Mouse (Mus musculus): ENCODE measurements around the gene Il12rb1. TPM values are rescaled to one million over a fixed set of nuclear protein-coding genes. Genes with fewer than 3 reads are reported as not detected.
A peak's percentile ranks its signal among the peaks of the same experiment; 100 is the strongest.

Il12rb1 gene
- total RNA-seq (2021) = 1 to 10 TPM in 1 of 2 experiments, under 1 TPM in 1; 0.86 to 1.1 TPM

GRCm38 (mm10) chr8:70808239-70808638 is at the start of gene Il12rb1:
Il12rb1 (plus strand) TSS chr8:70808449.
- intact Hi-C loops (cut with DNase I) = no loop called here
- DNase-seq (ENCODE audit: low spot score in 2 of 2) = no peak

- intact Hi-C loops (cut with DNase I) = loop anchor here (5.0 to 10.0 kb wide), 2 partner anchors 54 to 147 kb away; partner anchors contain the start of gene Iqcn
- peak in 1 of 2 experiments; percentile 26 for DNase-seq (ENCODE audit: low spot score in 2 of 2)
These were observed 49.4 kb upstream of the Il12rb1 start for GRCm38 (mm10) chr8:70758616-70759561.

- DNase-seq (ENCODE audit: low spot score in 2 of 2) = no peak
- intact Hi-C loops (cut with DNase I) = loop anchor here (5.0 kb wide), 1 partner anchor 37 kb away; no protein-coding TSS in a partner anchor
These were observed 47.9 kb upstream of the Il12rb1 start for GRCm38 (mm10) chr8:70760350-70760749.

- DNase-seq (ENCODE audit: low spot score in 2 of 2) = peak; percentile 97
- intact Hi-C loops (cut with DNase I) = loop anchor here (5.0 kb wide), 1 partner anchor 36 kb away; no protein-coding TSS in a partner anchor
These were observed 47.4 kb upstream of the Il12rb1 start, which contains the start of gene Mpv17l2 for GRCm38 (mm10) chr8:70760775-70761406. Mpv17l2 (minus strand) TSS chr8:70760946.

- intact Hi-C loops (cut with DNase I) = loop anchor here (5.0 kb wide), 1 partner anchor 35 kb away; no protein-coding TSS in a partner anchor
- DNase-seq (ENCODE audit: low spot score in 2 of 2) = no peak
These were observed 46.1 kb upstream of the Il12rb1 start for GRCm38 (mm10) chr8:70762118-70762517.

GRCm38 (mm10) chr8:70763354-70763753 is 44.9 kb upstream of the Il12rb1 start:
- DNase-seq (ENCODE audit: low spot score in 2 of 2) = no peak
- intact Hi-C loops (cut with DNase I) = loop anchor here (5.0 kb wide), 1 partner anchor 34 kb away; no protein-coding TSS in a partner anchor

DNA sequence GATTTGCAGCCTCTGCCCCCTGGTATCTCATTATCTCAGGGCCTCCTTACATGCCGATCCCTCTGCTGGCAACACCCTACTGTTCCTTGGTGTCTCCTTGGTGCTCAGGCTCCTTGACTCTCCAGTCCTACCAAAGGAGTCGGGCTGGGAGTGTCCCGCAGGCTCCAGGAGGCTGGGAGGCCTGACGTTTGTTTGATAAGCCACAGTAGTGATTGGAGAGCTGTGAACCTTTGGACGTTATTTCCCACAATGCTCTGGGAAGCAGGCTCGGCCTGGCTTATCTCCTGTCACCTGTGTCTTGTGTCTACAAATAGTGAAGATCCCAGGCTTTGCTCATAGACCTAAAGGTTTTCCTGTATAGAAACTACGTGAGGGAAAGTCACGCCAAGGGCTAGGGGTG is 44.2 kb upstream of the Il12rb1 start:
- intact Hi-C loops (cut with DNase I) = loop anchor here (5.0 kb wide), 1 partner anchor 33 kb away; no protein-coding TSS in a partner anchor
- no peak for DNase-seq (ENCODE audit: low spot score in 2 of 2)

GRCm38 (mm10) chr8:70764676-70765075 is 43.6 kb upstream of the Il12rb1 start:
- no peak for DNase-seq (ENCODE audit: low spot score in 2 of 2)
- intact Hi-C loops (cut with DNase I) = loop anchor here (5.0 kb wide), 2 partner anchors 33 to 78 kb away; no protein-coding TSS in a partner anchor

- DNase-seq (ENCODE audit: low spot score in 2 of 2) = no peak
- intact Hi-C loops (cut with DNase I) = loop anchor here (5.0 kb wide), 1 partner anchor 77 kb away; no protein-coding TSS in a partner anchor
These were observed 42.9 kb upstream of the Il12rb1 start for GRCm38 (mm10) chr8:70765329-70765728.

DNA sequence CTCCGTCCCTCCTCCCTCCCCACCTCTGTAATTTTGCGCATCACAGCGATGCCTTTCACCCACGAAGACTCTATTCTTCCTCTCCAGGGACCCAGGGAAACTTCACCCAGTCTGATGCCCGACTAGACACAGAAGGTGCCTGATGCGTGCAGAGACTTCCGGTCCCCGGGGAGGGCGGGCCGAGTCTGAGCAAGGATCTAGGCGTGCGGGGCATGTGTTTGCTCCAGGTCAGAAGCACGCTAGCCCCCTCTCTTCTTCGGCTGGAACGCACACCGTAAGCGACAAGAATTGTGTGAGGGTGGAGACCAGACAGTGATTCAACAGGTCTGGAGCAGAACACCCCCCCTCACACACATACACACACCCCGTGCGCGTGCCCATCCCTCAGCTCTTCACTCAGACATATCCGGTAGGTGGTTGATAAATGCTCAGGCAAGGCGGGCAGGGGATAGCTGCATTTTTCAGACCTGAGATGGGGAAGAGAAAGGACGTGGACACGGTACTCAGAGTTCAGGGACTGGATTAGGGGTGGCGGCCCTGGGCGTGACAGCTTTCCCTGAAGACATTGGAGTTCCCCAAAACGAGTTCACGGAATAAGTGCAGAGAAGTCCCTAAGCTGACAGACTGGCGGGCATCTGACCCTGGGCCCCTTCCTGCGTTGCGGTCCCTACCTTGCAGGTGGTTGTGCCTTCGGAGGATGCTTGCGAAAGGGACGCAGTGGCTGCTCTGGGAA is 42.2 kb upstream of the Il12rb1 start:
- no peak for DNase-seq (ENCODE audit: low spot score in 2 of 2)
- intact Hi-C loops (cut with DNase I) = loop anchor here (5.0 kb wide), 1 partner anchor 76 kb away; no protein-coding TSS in a partner anchor

- no peak for DNase-seq (ENCODE audit: low spot score in 2 of 2)
- intact Hi-C loops (cut with DNase I) = loop anchor here (5.0 kb wide), 1 partner anchor 75 kb away; no protein-coding TSS in a partner anchor
These were observed 41.4 kb upstream of the Il12rb1 start for GRCm38 (mm10) chr8:70766571-70767440.

- no peak for DNase-seq (ENCODE audit: low spot score in 2 of 2)
These were observed 40.7 kb upstream of the Il12rb1 start for GRCm38 (mm10) chr8:70767503-70767902.

DNA sequence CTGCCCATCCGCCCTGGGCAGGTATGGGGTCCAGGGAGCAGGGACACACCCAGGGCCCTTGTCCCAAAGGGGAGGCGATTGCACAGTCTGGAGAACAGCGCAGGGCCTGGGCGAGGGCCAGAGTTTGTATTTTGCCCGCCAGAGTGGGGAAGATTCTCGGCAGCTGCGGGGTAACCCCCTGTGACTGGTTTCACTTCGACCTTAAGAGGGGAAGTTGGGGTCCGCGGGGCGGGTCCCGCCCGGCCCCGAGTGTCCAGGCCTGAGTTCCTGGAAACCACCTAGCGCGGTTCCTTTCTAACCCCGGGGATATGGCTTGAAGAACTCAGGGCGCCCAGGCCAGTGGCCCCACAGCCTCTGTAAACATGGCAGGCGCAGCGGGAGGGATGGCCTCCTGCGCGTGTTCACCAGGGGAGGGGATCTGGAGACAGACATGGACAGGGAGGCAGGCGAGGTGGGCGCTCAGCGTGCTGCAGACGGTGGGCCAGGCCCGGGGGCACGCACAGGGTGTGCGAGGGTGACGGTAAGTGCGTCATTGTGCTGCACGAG is 39.9 kb upstream of the Il12rb1 start:
- intact Hi-C loops (cut with DNase I) = loop anchor here (5.0 kb wide), 1 partner anchor 74 kb away; no protein-coding TSS in a partner anchor
- no peak for DNase-seq (ENCODE audit: low spot score in 2 of 2)

More at GRCm38 (mm10) chr8:70767503-70767902, 40.7 kb upstream of the Il12rb1 start:
- intact Hi-C loops (cut with DNase I) = loop anchor here (5.0 kb wide), 1 partner anchor 75 kb away; no protein-coding TSS in a partner anchor

- intact Hi-C loops (cut with DNase I) = loop anchor here (5.0 kb wide), 1 partner anchor 73 kb away; no protein-coding TSS in a partner anchor
- DNase-seq (ENCODE audit: low spot score in 2 of 2) = no peak
These were observed 39.3 kb upstream of the Il12rb1 start for GRCm38 (mm10) chr8:70768956-70769355.

DNA sequence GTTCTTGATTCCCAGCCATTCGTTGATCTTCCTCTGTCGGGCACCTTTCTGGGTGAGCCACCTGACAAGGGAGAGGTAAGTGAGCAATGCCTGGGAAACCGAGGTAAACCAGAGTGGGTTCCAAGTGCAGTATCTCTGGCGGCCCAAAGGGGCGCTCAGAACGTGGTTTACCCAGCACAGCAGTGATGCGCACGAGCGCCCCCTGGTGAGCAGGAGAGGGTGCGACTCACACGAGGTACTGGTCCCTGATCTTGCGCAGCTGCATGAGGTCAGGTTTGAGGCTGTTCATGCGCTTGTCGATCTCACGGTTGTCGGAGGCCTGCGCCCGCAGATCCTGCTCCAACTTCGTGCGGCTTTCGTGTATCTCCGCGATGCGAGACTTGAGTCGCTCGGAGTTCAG is 38.9 kb upstream of the Il12rb1 start:
- intact Hi-C loops (cut with DNase I) = loop anchor here (5.0 kb wide), 1 partner anchor 73 kb away; no protein-coding TSS in a partner anchor
- peak; percentile 92 to 94 for DNase-seq (ENCODE audit: low spot score in 2 of 2)

DNA sequence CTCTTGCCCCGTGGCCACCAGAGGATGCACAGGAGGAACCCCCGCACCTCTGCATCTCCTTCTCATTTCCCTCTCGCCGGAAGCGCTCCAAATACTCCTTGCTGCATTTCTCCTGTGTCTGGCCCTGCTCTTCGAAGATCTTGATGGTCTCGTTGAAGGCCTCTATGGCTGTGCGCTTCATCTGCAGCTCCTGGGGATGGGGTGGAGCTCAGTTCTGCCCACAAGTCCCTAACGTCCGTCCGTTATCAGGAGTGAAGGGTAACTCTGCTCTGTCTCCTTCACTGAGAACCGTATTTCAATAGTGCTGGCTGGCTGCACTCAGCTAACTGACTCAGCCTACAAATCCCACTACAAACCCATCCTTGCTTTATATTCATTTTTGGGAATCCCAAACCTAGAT is 38.4 kb upstream of the Il12rb1 start:
- intact Hi-C loops (cut with DNase I) = loop anchor here (5.0 kb wide), 1 partner anchor 72 kb away; no protein-coding TSS in a partner anchor
- DNase-seq (ENCODE audit: low spot score in 2 of 2) = no peak

- DNase-seq (ENCODE audit: low spot score in 2 of 2) = no peak
- intact Hi-C loops (cut with DNase I) = no loop called here
These were observed 37.5 kb upstream of the Il12rb1 start for GRCm38 (mm10) chr8:70770748-70771147.

DNA sequence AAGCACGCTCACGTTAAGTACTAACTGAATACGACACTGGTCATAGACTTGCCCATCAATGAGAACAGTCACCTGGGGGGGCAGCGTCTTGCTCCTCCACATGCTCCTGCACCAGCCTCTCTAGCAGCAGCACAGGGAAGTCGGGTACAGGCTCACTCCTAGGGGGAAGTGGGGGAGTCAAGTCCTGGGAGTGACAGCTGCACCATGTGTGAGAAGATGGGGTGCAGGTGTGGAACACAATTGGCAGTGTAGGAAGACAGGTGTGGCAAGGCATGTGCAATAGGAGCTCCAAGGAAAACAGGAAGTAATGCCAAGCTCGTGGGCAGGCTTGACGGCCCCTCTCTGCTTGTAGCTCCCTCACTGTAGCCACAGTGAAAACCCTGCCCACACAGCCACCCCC is 37.0 kb upstream of the Il12rb1 start:
- no peak for DNase-seq (ENCODE audit: low spot score in 2 of 2)
- intact Hi-C loops (cut with DNase I) = no loop called here
